Mouse (Mus musculus) brown adipose tissue, adult 24 weeks (tissue): ENCODE results near the gene Fkbp4. TPM values are rescaled to one million over a fixed set of nuclear protein-coding genes. Genes with fewer than 3 reads are reported as not detected.

ENCODE experiments used
- H3K27ac ChIP-seq: fragments of 200-500 bp; replicated peaks from 2 replicates; pipeline ENCODE4 v1.5.1; 2012; ENCODE audit warnings: low read depth, mild to moderate bottlenecking, low read length
- H3K4me1 ChIP-seq: fragments of 200-500 bp; 2 replicates; pipeline ENCODE4 v1.6.1; 2012; ENCODE audit warnings: low read length, mixed read lengths; ENCODE audit not compliant: control insufficient read depth, insufficient read depth, insufficient read length
- H3K4me3 ChIP-seq: fragments of 200-500 bp; 2 replicates; pipeline ENCODE4 v1.5.1; 2012; ENCODE audit warnings: low read depth, mild to moderate bottlenecking, low read length, moderate library complexity; ENCODE audit not compliant: insufficient read depth
- polyA plus RNA-seq: library from polyadenylated mRNA; stranded (reverse); fragments of >200 nt; gene quantifications from 2 replicates; pipeline ENCODE4 v1.2.4, GENCODE M21; 2012; ENCODE audit not compliant: missing spikeins, insufficient read depth, insufficient read length

Gene Fkbp4
- 90.5 and 140 TPM in 2 replicates for polyA plus RNA-seq

GRCm38 (mm10) chr6:128438317-128438870 lies at the start of gene Fkbp4:
TSS of gene Fkbp4 (minus strand) at chr6:128438677.
- Histone ChIP-seq H3K27ac (peak within 1 kb of the TSS; percentile 97), H3K4me1 (peaks cover 14% of the 10 kb centered on the region), H3K4me3 (peak within 1 kb of the TSS; percentile 97)

GRCm38 (mm10) chr6:128487736-128488135 lies 49.3 kb upstream of the Fkbp4 start:
- Histone ChIP-seq H3K4me3 (no peak overlapping the region), H3K27ac (no peak overlapping the region), H3K4me1 (no peaks in the 10 kb centered on the region)

- H3K4me1 ChIP-seq, result no peaks in the 10 kb centered on the region
- H3K4me3 ChIP-seq, result peak overlapping the region; percentile 32; the same call in 1 of the 2 replicates
- no peak overlapping the region for H3K27ac ChIP-seq
Measured at GRCm38 (mm10) chr6:128479463-128480454, 41.3 kb upstream of the Fkbp4 start.

- Histone ChIP-seq H3K4me1 (no peaks in the 10 kb centered on the region), H3K4me3 (no peak overlapping the region), H3K27ac (no peak overlapping the region)
Measured at GRCm38 (mm10) chr6:128477495-128477894, 39.0 kb upstream of the Fkbp4 start.

DNA sequence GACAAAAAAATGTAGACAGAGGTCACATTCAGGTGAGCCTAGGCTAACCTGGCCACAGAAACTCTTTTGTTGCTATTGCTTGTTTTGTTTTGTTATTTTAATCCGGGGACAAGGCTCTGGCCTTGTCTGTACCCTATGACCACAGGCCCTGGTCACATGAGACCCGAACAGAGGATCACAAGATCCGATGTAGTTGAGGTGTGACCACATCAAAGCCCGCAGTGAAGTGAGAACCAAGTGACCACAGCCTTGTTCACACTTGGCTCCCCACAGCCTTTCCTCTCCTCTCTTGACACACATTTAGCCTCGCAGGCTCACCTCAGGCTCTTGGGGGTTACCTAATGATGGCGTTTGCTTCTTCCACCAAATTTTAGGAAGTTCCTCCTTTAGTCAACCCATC lies 35.6 kb upstream of the Fkbp4 start:
- H3K4me3 ChIP-seq, result no peak overlapping the region
- H3K4me1 ChIP-seq, result no peaks in the 10 kb centered on the region
- H3K27ac ChIP-seq, result no peak overlapping the region

DNA sequence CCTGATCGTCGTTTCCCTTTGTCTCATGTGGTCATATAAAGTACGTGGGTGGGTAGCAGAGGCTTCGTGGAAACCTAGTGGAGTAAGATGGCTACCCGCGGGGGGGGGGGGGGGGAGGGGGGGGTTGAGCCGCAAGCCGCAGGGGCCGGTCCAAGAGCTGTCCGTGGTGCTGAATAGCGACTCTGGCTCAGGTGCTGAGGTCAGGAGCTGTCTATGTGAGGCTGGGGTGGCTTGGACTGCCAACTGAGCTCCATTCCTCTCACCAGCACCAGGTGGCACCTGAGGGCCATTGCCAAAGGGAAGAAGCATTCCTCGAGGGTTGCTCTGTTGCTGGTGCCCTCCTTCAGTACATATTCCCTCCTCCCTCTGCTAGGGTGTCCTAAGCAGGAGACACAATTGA lies 31.0 kb upstream of the Fkbp4 start:
- no peaks in the 10 kb centered on the region for H3K4me1 ChIP-seq
- H3K27ac ChIP-seq, result no peak overlapping the region
- H3K4me3 ChIP-seq, result no peak overlapping the region

- Histone ChIP-seq H3K4me1 (no peaks in the 10 kb centered on the region), H3K4me3 (no peak overlapping the region), H3K27ac (no peak overlapping the region)
Measured at GRCm38 (mm10) chr6:128467298-128467697, 28.8 kb upstream of the Fkbp4 start.

DNA sequence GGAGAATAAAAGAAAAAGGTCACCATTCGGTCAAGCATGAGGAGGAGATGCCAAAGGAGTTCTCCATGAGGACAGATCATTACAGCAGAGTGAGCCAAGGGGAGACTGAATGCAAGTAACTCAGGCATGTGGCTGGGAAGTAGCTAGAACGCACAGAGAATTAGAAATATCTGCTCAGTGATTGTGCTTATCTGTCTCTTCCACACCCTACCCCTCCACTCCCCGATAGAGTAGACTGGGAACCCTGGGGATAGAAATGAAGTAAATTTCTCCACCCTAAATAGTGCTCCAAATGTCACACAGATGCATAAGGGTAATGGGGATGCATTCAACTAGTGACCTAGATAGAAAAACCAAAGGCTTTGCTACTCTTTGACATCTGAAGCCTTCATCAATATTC lies 28.1 kb upstream of the Fkbp4 start:
- Histone ChIP-seq H3K4me1 (no peaks in the 10 kb centered on the region), H3K4me3 (no peak overlapping the region), H3K27ac (no peak overlapping the region)

GRCm38 (mm10) chr6:128466043-128466442 lies 27.6 kb upstream of the Fkbp4 start:
- no peaks in the 10 kb centered on the region for H3K4me1 ChIP-seq
- H3K4me3 ChIP-seq, result no peak overlapping the region
- no peak overlapping the region for H3K27ac ChIP-seq

GRCm38 (mm10) chr6:128464996-128465395 lies 26.5 kb upstream of the Fkbp4 start:
- H3K4me3 ChIP-seq, result no peak overlapping the region
- no peaks in the 10 kb centered on the region for H3K4me1 ChIP-seq
- H3K27ac ChIP-seq, result no peak overlapping the region

DNA sequence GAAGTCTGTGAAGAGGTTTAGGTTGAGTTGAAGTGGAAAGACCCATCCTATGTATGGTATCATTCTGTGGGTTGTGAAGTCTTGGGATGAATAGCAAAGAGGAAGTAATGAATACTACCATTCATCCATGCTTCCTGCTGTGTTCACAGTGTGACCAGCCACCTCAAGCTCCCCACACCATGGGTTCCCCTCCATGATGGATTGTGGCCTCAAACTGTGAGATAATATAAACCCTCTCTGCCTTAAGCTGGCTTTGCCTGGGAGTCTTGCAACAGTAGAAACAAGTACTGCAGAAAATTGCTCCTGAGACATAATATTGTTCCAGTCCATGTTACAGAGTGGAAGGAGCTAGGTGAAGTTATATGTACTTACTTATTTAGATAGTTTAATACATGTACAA lies 23.1 kb upstream of the Fkbp4 start:
- no peaks in the 10 kb centered on the region for H3K4me1 ChIP-seq
- H3K4me3 ChIP-seq, result no peak overlapping the region
- no peak overlapping the region for H3K27ac ChIP-seq

GRCm38 (mm10) chr6:128460729-128461503 lies 22.4 kb upstream of the Fkbp4 start:
- no peak overlapping the region for H3K4me3 ChIP-seq
- no peak overlapping the region for H3K27ac ChIP-seq
- H3K4me1 ChIP-seq, result no peaks in the 10 kb centered on the region

GRCm38 (mm10) chr6:128460321-128460720 lies 21.8 kb upstream of the Fkbp4 start:
- Histone ChIP-seq H3K4me3 (no peak overlapping the region), H3K27ac (no peak overlapping the region), H3K4me1 (no peaks in the 10 kb centered on the region)

DNA sequence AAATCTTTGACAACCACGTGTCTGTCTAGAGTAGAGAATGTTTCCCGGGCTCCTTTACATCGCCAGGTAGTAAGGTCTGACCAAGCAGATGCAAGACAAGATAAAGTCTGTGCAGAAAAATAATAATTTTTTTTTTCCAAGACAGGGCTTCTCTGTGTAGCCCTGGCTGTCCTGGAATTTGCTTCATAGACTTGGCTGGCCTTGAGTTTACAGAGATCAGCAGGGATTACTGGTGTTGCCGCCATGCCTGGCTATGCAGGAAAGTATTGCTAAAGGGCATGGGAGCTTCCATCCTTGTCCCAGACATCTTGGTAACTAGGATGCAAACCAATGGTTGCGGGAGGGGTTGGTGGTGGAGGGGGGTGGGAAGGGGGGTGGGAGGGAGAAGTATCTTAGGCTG lies 18.7 kb upstream of the Fkbp4 start:
- Histone ChIP-seq H3K4me3 (no peak overlapping the region), H3K27ac (no peak overlapping the region), H3K4me1 (no peaks in the 10 kb centered on the region)
